Mouse (Mus musculus) forebrain, embryonic 12.5 days (tissue): ENCODE results near the gene Btn1a1. TPM values are rescaled to one million over a fixed set of nuclear protein-coding genes. Genes with fewer than 3 reads are reported as not detected.

ENCODE experiments used
- ATAC-seq: fragments of 200-750 bp; cut with Nextera tagmentation; 2 replicates; pipeline ENCODE4 v1.8.0; 2017; ENCODE audit warnings: moderate TSS enrichment; ENCODE audit not compliant: low FRiP score
- H3K27ac ChIP-seq: fragments of 300-500 bp; sonication (generic); 2 replicates; pipeline ENCODE4 v1.5.1; 2016; ENCODE audit warnings: mild to moderate bottlenecking
- H3K27me3 ChIP-seq: fragments of 300-500 bp; sonication (generic); 2 replicates; pipeline ENCODE4 v1.6.1; 2016; ENCODE audit warnings: mild to moderate bottlenecking
- H3K36me3 ChIP-seq: fragments of 300-500 bp; sonication (generic); replicated peaks from 2 replicates; pipeline ENCODE4 v1.6.1; 2016; ENCODE audit warnings: mild to moderate bottlenecking
- H3K4me1 ChIP-seq: fragments of 300-500 bp; sonication (generic); 2 replicates; pipeline ENCODE4 v1.6.1; 2016
- H3K4me2 ChIP-seq: fragments of 300-500 bp; sonication (generic); 2 replicates; pipeline ENCODE4 v1.6.1; 2016; ENCODE audit warnings: mild to moderate bottlenecking, moderate library complexity
- H3K4me3 ChIP-seq: fragments of 300-500 bp; sonication (generic); replicated peaks from 2 replicates; pipeline ENCODE4 v1.5.1; 2016; ENCODE audit warnings: mild to moderate bottlenecking
- H3K9ac ChIP-seq: fragments of 300-500 bp; sonication (generic); 2 replicates; pipeline ENCODE4 v1.6.1; 2016; ENCODE audit warnings: mild to moderate bottlenecking
- H3K9me3 ChIP-seq: fragments of 300-500 bp; sonication (generic); 2 replicates; pipeline ENCODE4 v1.6.1; 2016
- WGBS: fragments of 180-500 bp; shearing (Covaris S2); methylation state at CpG from one replicate; pipeline ENCODE4 v1.1.7; 2016; 5-methylcytosine and 5-hydroxymethylcytosine counted together
- polyA plus RNA-seq: library from polyadenylated mRNA; unstranded; fragments of >200 nt; fragmentation: Nextera tagmentation; extraction: Ambion mirVana; gene quantifications from 2 replicates; pipeline ENCODE4 v1.2.1, GENCODE M21; 2016

Gene Btn1a1
- polyA plus RNA-seq, 1 experiment from 2014 or later: 0.18 TPM

DNA sequence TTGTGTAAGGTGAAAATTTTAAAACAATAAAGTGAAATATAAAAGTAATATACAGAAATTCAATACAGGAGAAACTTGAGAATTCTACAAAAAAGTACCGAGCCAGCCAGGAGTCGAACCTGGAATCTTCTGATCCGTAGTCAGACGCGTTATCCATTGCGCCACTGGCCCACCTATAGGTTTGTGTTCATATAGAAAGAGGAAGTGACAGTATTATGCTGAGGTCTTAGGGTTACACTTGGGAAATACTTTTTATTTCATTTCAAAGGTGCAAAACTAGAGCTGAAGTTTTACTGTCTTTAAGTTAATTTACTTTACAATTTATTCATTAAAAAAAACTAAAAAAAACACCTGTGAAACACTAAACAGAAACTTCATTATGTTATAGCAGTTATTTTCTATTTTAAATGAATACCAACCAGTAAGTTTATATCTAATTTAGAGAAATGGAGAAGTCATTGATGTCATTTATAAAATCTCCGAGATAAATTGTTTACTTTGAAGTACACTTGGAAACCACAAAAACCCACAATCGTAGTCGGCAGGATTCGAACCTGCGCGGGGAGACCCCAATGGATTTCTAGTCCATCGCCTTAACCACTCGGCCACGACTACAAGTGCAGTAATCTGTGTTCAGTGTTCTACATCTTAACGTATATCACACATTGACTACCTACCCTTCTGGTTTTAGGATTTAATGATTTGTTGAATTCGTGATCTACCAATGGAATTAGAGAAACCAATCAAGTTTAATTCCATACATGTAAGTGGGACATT, 34.9 kb upstream of the Btn1a1 start:
- Histone ChIP-seq H3K9ac (no peak overlapping the region), H3K27ac (no peak overlapping the region), H3K4me3 (no peak overlapping the region), H3K27me3 (peaks cover 12% of the 10 kb centered on the region), H3K36me3 (no peaks in the 10 kb centered on the region), H3K9me3 (no peaks in the 10 kb centered on the region), H3K4me2 (peak overlapping the region; percentile 38; the same call in 1 of the 2 replicates), H3K4me1 (peaks cover 16% of the 10 kb centered on the region)
- ATAC-seq: peak; percentile 75
- under 1% methylated on average over 17 of the region's 17 CpGs for WGBS

- no peak for ATAC-seq
- peaks cover 12% of the 10 kb centered on the region for H3K27me3 ChIP-seq
- H3K4me3 ChIP-seq: no peak overlapping the region
- 6% methylated on average over 7 of the region's 7 CpGs for WGBS
- H3K9me3 ChIP-seq: no peaks in the 10 kb centered on the region
- no peak overlapping the region for H3K4me2 ChIP-seq
- H3K9ac ChIP-seq: no peak overlapping the region
- H3K4me1 ChIP-seq: peaks cover 9% of the 10 kb centered on the region
- H3K36me3 ChIP-seq: no peaks in the 10 kb centered on the region
- no peak overlapping the region for H3K27ac ChIP-seq
Observed at GRCm38 (mm10) chr13:23499943-23500342, 34.2 kb upstream of the Btn1a1 start.

- Histone ChIP-seq H3K27me3 (peaks cover 12% of the 10 kb centered on the region; the same call in 1 of the 2 replicates), H3K27ac (no peak overlapping the region), H3K4me2 (peak overlapping the region; percentile 47), H3K36me3 (no peaks in the 10 kb centered on the region), H3K4me1 (peaks cover 8% of the 10 kb centered on the region), H3K9ac (no peak overlapping the region), H3K4me3 (peak overlapping the region; percentile 19), H3K9me3 (no peaks in the 10 kb centered on the region)
- WGBS: 5% methylated on average over 10 of the region's 10 CpGs
- ATAC-seq: no peak
Observed at GRCm38 (mm10) chr13:23498653-23499052, 33.0 kb upstream of the Btn1a1 start.

DNA sequence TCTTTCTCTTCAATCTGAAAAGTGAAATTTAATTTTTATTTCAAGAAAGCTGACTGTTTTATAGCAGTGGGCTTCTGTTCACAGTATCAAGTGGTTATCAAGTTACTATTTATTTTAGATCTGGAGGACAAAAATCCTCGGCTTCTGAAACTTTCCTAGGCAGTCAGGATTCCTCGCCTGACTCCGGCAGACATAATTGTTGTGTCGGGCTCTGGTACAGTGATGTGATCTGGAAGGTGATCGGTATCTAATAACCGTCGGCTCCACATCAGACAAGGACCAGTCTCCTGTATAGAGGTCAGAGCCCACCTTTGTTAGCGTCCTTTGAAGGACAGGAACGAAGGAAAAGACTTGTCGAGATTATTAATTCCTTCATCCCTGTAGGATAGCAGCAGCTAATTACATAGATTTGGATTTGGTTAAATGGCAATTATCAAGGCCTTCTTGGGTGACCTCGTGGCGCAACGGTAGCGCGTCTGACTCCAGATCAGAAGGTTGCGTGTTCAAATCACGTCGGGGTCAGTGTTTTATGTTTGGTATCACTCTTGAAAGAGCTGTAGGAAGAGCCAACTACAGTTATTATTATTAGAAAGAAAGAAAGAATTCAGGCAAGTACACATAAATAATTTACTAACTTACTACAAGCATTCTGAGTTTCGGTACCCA, 32.1 kb upstream of the Btn1a1 start:
- Histone ChIP-seq H3K4me2 (peak overlapping the region; percentile 47), H3K36me3 (no peaks in the 10 kb centered on the region), H3K9ac (peak overlapping the region; percentile 29; the same call in 1 of the 2 replicates), H3K4me1 (peaks cover 9% of the 10 kb centered on the region), H3K4me3 (peak overlapping the region; percentile 19), H3K9me3 (no peaks in the 10 kb centered on the region), H3K27me3 (peaks cover 12% of the 10 kb centered on the region; the same call in 1 of the 2 replicates), H3K27ac (no peak overlapping the region)
- ATAC-seq: no peak; the same call in 1 of the 2 replicates
- WGBS: 2% methylated on average over 19 of the region's 19 CpGs

GRCm38 (mm10) chr13:23495526-23495925, 29.8 kb upstream of the Btn1a1 start:
- Histone ChIP-seq H3K9ac (no peak overlapping the region), H3K4me2 (no peak overlapping the region), H3K27ac (no peak overlapping the region), H3K9me3 (no peaks in the 10 kb centered on the region), H3K4me1 (peaks cover 13% of the 10 kb centered on the region), H3K27me3 (peaks cover 12% of the 10 kb centered on the region; the same call in 1 of the 2 replicates), H3K4me3 (no peak overlapping the region), H3K36me3 (no peaks in the 10 kb centered on the region)
- no peak for ATAC-seq
- WGBS: 74% methylated on average over 6 of the region's 6 CpGs

DNA sequence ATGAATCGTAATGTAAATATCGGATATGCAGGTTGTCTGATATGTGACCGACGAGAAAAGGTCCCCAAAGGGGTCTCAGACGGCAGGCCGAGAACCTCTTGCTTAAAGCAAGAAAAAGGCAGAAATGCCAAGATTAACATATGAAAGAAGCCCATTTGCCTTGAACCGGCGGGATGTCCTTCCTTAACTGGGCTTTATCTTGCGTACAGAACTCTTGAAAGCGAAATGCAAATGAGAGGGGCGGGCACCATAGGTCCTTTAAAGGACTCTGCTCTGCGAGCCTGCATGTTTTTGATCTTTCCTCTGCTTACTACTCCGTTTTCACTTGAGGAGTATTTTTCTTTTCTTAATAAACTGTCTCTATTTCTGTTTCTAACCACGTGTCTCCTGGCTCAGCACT, 26.3 kb upstream of the Btn1a1 start:
- peak overlapping the region; percentile 43; the same call in 1 of the 2 replicates for H3K27ac ChIP-seq
- peak overlapping the region; percentile 13; the same call in 1 of the 2 replicates for H3K9ac ChIP-seq
- H3K4me1 ChIP-seq: peaks cover 10% of the 10 kb centered on the region
- peak overlapping the region; percentile 20 for H3K4me3 ChIP-seq
- no peaks in the 10 kb centered on the region for H3K36me3 ChIP-seq
- H3K9me3 ChIP-seq: no peaks in the 10 kb centered on the region
- peak; percentile 72; the same call in 1 of the 2 replicates for ATAC-seq
- peaks cover 3% of the 10 kb centered on the region; the same call in 1 of the 2 replicates for H3K27me3 ChIP-seq
- 2% methylated on average over 14 of the region's 14 CpGs for WGBS
- peak overlapping the region; percentile 48 for H3K4me2 ChIP-seq

DNA sequence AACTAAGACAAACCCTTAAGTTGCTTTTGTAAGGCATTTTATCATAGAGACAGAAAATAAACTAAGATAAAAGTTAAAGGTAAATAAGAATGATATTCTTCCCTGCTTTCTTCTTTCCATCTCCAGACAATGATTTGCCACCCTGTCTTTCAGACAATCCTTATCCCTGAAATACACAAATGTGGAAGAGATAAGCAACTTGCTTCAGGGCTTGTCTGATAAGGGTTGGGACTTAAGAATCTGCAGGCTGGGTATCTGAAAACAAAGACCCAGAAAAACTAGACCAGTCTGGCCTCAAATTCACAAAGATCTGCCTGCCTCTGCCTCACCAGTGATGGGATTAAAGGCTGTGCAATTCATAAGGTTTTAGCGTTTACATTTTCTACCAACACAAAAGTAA, 25.6 kb upstream of the Btn1a1 start:
- Histone ChIP-seq H3K36me3 (no peaks in the 10 kb centered on the region), H3K27ac (no peak overlapping the region), H3K4me3 (no peak overlapping the region), H3K9ac (no peak overlapping the region), H3K27me3 (no peaks in the 10 kb centered on the region; the same call in 1 of the 2 replicates), H3K9me3 (no peaks in the 10 kb centered on the region), H3K4me2 (no peak overlapping the region), H3K4me1 (peaks cover 10% of the 10 kb centered on the region)
- no peak for ATAC-seq
- 16% methylated on average over 1 of the region's 1 CpGs for WGBS

DNA sequence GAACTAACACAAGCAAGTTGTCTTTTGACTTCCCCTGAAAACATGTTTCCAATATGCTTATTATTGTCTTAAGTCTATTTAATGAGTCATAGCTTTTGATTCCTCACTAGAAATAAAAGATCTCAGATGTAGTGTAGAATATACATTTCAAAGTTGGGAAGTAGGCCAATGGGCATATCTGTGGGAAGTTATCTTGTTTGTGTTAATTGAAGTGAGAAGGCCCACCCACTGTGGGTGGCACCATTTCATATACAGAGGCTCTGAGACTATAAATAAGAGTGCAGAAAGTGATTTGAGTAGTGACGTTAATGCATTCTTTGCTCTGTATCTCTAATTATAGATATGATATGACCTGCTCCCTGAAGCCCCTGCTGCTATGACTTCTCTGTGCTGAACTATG, 25.2 kb upstream of the Btn1a1 start:
- H3K9me3 ChIP-seq: no peaks in the 10 kb centered on the region
- H3K27ac ChIP-seq: no peak overlapping the region
- H3K36me3 ChIP-seq: no peaks in the 10 kb centered on the region
- H3K4me1 ChIP-seq: peaks cover 10% of the 10 kb centered on the region
- no peak overlapping the region for H3K4me3 ChIP-seq
- H3K27me3 ChIP-seq: no peaks in the 10 kb centered on the region; the same call in 1 of the 2 replicates
- 75% methylated on average over 1 of the region's 1 CpGs for WGBS
- no peak overlapping the region for H3K9ac ChIP-seq
- H3K4me2 ChIP-seq: no peak overlapping the region
- ATAC-seq: no peak

- peak within 1 kb of the TSS; percentile 50 for H3K4me2 ChIP-seq
- H3K36me3 ChIP-seq: no peaks in the 10 kb centered on the region
- ATAC-seq: peak; percentile 91
- no peaks in the 10 kb centered on the region for H3K9me3 ChIP-seq
- no peaks in the 10 kb centered on the region; the same call in 1 of the 2 replicates for H3K27me3 ChIP-seq
- H3K9ac ChIP-seq: no peak within 1 kb of the TSS
- peaks cover 10% of the 10 kb centered on the region for H3K4me1 ChIP-seq
- peak within 1 kb of the TSS; percentile 23 for H3K4me3 ChIP-seq
- no peak within 1 kb of the TSS for H3K27ac ChIP-seq
- 8% methylated on average over 14 of the region's 14 CpGs for WGBS
Observed at GRCm38 (mm10) chr13:23488400-23489322, 23.0 kb upstream of the Btn1a1 start, which contains the start of gene Btn2a2. TSS of gene Btn2a2 (minus strand) at chr13:23488857.

GRCm38 (mm10) chr13:23485271-23485670, 19.6 kb upstream of the Btn1a1 start:
- Histone ChIP-seq H3K9me3 (no peaks in the 10 kb centered on the region), H3K9ac (no peak overlapping the region), H3K4me1 (peaks cover 5% of the 10 kb centered on the region; the same call in 1 of the 2 replicates), H3K27ac (no peak overlapping the region), H3K36me3 (no peaks in the 10 kb centered on the region), H3K27me3 (no peaks in the 10 kb centered on the region; the same call in 1 of the 2 replicates), H3K4me3 (no peak overlapping the region), H3K4me2 (no peak overlapping the region)
- ATAC-seq: no peak
- 48% methylated on average over 5 of the region's 5 CpGs for WGBS

DNA sequence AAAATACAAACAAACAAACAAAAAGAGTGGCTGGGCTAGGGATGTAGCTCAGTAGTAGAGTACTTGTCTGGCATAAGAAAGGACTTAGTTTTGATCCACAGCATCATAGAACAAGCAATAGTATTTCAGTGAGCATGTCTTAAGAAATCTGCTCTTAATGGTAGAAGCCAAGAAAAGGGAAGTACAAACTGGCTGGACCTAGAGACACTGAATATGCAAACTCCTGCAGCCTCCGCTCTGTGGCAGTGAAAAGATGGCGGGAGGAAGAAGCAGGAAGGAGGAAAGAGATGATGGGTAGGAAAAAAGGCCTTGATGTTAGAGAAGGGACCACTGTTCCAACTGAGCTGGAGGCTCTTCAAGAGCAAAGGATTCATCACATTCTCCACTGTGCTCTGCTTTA, 17.5 kb upstream of the Btn1a1 start:
- H3K4me3 ChIP-seq: no peak overlapping the region
- WGBS: 87% methylated on average over 2 of the region's 2 CpGs
- no peak overlapping the region for H3K27ac ChIP-seq
- no peak overlapping the region for H3K4me2 ChIP-seq
- no peaks in the 10 kb centered on the region for H3K9me3 ChIP-seq
- no peak for ATAC-seq
- no peaks in the 10 kb centered on the region; the same call in 1 of the 2 replicates for H3K27me3 ChIP-seq
- H3K36me3 ChIP-seq: no peaks in the 10 kb centered on the region
- H3K9ac ChIP-seq: no peak overlapping the region
- H3K4me1 ChIP-seq: peaks cover under 1% of the 10 kb centered on the region; the same call in 1 of the 2 replicates
